ENCODE assay signal across 18 mouse cellular contexts in the genomic region with DNA sequence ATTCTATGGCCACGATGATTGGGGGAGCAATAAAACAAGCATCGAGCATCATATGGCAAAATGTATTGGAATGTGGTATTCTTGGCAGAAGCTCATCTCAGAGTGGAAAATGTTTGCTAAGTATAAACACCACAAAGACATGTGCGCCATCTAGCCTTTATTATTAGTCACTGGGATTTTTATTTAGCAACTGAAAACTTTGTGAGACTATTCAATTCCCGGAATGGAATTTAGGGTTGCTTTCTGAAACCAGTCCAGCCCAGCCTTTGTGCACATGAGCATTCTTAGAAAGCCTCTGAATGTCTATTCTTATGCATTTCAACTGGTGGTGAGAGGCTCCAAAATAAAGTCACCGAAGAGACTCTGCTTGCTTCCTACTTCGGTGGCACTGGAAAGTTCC. TPM values are rescaled to one million over a fixed set of nuclear protein-coding genes. Genes with fewer than 3 reads are reported as not detected.
A peak's percentile ranks its signal among the peaks of the same experiment; 100 is the strongest.
DNase-seq lines count a peak whose midpoint lies in the region; ATAC-seq and TF ChIP-seq lines count a peak whose summit lies in the region.
"Had no signal": no experiment of that assay in that cellular context is flagged by ENCODE, and none has a peak within 500 bp of the region (broad histone marks: within the 10 kb centered on the region; RNA-seq: fewer than 3 reads in every experiment).

No protein-coding gene starts in this region.

- DNase-seq in heart, adult 18-20 months, result peak; percentile 34 to 42
- no peak for DNase-seq in heart, postnatal 25 days (ENCODE audit: low spot score)
- peak; percentile 83 for DNase-seq in lung, embryonic 14.5 days
- DNase-seq in lung, postnatal 25 days (ENCODE audit: low spot score), result no peak
- DNase-seq in ZHBTc4 (ENCODE audit: low read depth, low spot score), result peak; percentile 75
- DNase-seq in heart, postnatal 10 days, result peak; percentile 47 to 49
- no peak for DNase-seq in ovary, postnatal 14 days (ENCODE audit: low spot score)
- DNase-seq in left cerebral cortex, adult 11 months (ENCODE audit: low spot score), result no peak
- DNase-seq: B cell, adult 2 months; cerebellum, adult 8-10 months; gastrocnemius, adult 2 months; right cerebral cortex, adult 18-20 months; thymus, adult 2 months had no signal

- no peak overlapping the region for H3K4me2 ChIP-seq in lung, embryonic 14.5 days
- H3K4me2 ChIP-seq: midbrain, embryonic 12.5 days; neural tube, embryonic 13.5 days had no signal

- peak; percentile 36 for TF ChIP-seq CTCF in lung, embryonic 14.5 days (IDR thresholded peaks at IDR 0.05; ENCODE audit: low read depth)

- intact Hi-C loops in heart, postnatal 25 days (cut with DNase I), result loop anchor here (5.0 kb wide), 1 partner anchor 72 kb away; no protein-coding TSS in a partner anchor
- intact Hi-C loops in heart, postnatal 10 days (cut with DNase I), result no loop called here

- H3K4me1 ChIP-seq in lung, embryonic 14.5 days (ENCODE audit: insufficient read depth), result no peaks in the 10 kb centered on the region
- H3K4me1 ChIP-seq: midbrain, embryonic 12.5 days; neural tube, embryonic 13.5 days had no signal

- no peaks in the 10 kb centered on the region for H3K9me3 ChIP-seq in lung, embryonic 14.5 days (ENCODE audit: low read depth, low read length)
- H3K9me3 ChIP-seq: midbrain, embryonic 12.5 days; neural tube, embryonic 13.5 days had no signal

- 59% methylated on average over 6 of the region's 6 CpGs for WGBS in lung, embryonic 14.5 days

- H3K4me3 ChIP-seq in lung, embryonic 14.5 days (ENCODE audit: low read depth, low read length), result no peak overlapping the region
- H3K4me3 ChIP-seq: gastrocnemius, adult 2 months; midbrain, embryonic 12.5 days; neural tube, embryonic 13.5 days had no signal

- peak overlapping the region; percentile 22; the same call in 1 of the 2 replicates for H3K27ac ChIP-seq in lung, embryonic 14.5 days (ENCODE audit: low read depth)
- H3K27ac ChIP-seq: gastrocnemius, adult 2 months; midbrain, embryonic 12.5 days; neural tube, embryonic 13.5 days had no signal

- no peaks in the 10 kb centered on the region for H3K27me3 ChIP-seq in lung, embryonic 14.5 days (ENCODE audit: insufficient read depth, low read length)
- H3K27me3 ChIP-seq: midbrain, embryonic 12.5 days; neural tube, embryonic 13.5 days had no signal

- H3K9ac ChIP-seq in lung, embryonic 14.5 days, result no peak overlapping the region
- H3K9ac ChIP-seq: midbrain, embryonic 12.5 days; neural tube, embryonic 13.5 days had no signal

- H3K36me3 ChIP-seq in lung, embryonic 14.5 days (ENCODE audit: insufficient read depth), result no peaks in the 10 kb centered on the region
- H3K36me3 ChIP-seq: G1E; midbrain, embryonic 12.5 days; neural tube, embryonic 13.5 days had no signal

- ATAC-seq in lung, embryonic 14.5 days (ENCODE audit: insufficient read depth), result peak; percentile 28; the same call in 1 of the 2 replicates
- ATAC-seq: inflammation-experienced regulatory T-cells, adult 6 months had no signal

RNA-seq across cellular contexts. Expression of a gene that starts 55.8 kb away (rescaled TPM):
- 10 to 100 TPM; 11.0 to 11.8 TPM for total RNA-seq in heart, adult 18-20 months (2021)
- total RNA-seq in heart, postnatal 25 days (2021), result 10 to 100 TPM; 13.9 to 14.8 TPM
- 7.5 and 9.3 TPM in 2 replicates for polyA plus RNA-seq in lung, embryonic 14.5 days (2014; fragmentation: Nextera tagmentation; extraction: Ambion mirVana)
- 10 to 100 TPM; 21.6 to 37.2 TPM for total RNA-seq in heart, postnatal 10 days (2021)
- total RNA-seq: hematopoietic stem cell, adult 5-6 weeks had no signal
- polyA plus RNA-seq: G1E; inflammation-experienced regulatory T-cells, adult 6 months had no signal

Comparison
In these comparisons a context has a peak if more than half of its experiments do, and no peak if none do; other contexts are left out.
1. DNase-seq: peak in heart, adult 18-20 months (2 of 2), lung, embryonic 14.5 days (single experiment), ZHBTc4 (single experiment) and heart, postnatal 10 days (2 of 2); none in heart, postnatal 25 days (single experiment), lung, postnatal 25 days (single experiment), ovary, postnatal 14 days (single experiment) and left cerebral cortex, adult 11 months (single experiment).